In genomic region chr10:99116650-99117615, GRCm38 (mm10) we compare ENCODE assay signal across 18 mouse cellular contexts. TPM values are rescaled to one million over a fixed set of nuclear protein-coding genes. Genes with fewer than 3 reads are reported as not detected.
DNase-seq lines count a peak whose midpoint lies in the region; ATAC-seq and TF ChIP-seq lines count a peak whose summit lies in the region.
"Had no signal": no experiment of that assay in that cellular context is flagged by ENCODE, and none has a peak within 500 bp of the region (broad histone marks: within the 10 kb centered on the region; RNA-seq: fewer than 3 reads in every experiment).

No protein-coding gene starts in this region.

- DNase-seq in kidney, postnatal 0 days (ENCODE audit: low spot score), result peak; percentile 23
- DNase-seq in kidney, postnatal 36 days, result no peak
- peak; percentile 63 for DNase-seq in thymus, postnatal 0 days (ENCODE audit: low spot score)
- DNase-seq in adrenal gland, adult 18-20 months (ENCODE audit: low spot score in 2 of 2), result no peak
- DNase-seq in MN1 (ENCODE audit: low spot score), result no peak
- DNase-seq in heart, adult 8-10 months (ENCODE audit: low spot score), result no peak
- DNase-seq: cerebellum, adult 11 months; right cerebral cortex, postnatal 4 days had no signal

- TF ChIP-seq EP300 in ES-Bruce4 (IDR thresholded peaks at IDR 0.05; ENCODE audit: insufficient read depth, low read depth, low read length), result peak; percentile 88

- no peak overlapping the region for H3K27ac ChIP-seq in kidney, postnatal 0 days
- H3K27ac ChIP-seq in ES-Bruce4 (ENCODE audit: insufficient read depth, low read length), result peak overlapping the region; percentile 54
- peak overlapping the region; percentile 80 for H3K27ac ChIP-seq in intestine, embryonic 16.5 days (ENCODE audit: low read length)
- H3K27ac ChIP-seq: hindbrain, embryonic 12.5 days had no signal

- 57% methylated on average over 16 of the region's 16 CpGs for WGBS in kidney, postnatal 0 days
- WGBS in intestine, embryonic 16.5 days, result 66% methylated on average over 16 of the region's 16 CpGs

- TF ChIP-seq POLR2A in ES-Bruce4 (IDR thresholded peaks at IDR 0.05; ENCODE audit: insufficient read depth, low read length), result no peak

- peaks cover 20% of the 10 kb centered on the region for H3K4me1 ChIP-seq in kidney, postnatal 0 days (replicated peaks; ENCODE audit: insufficient read depth, low read length)
- peaks cover 8% of the 10 kb centered on the region for H3K4me1 ChIP-seq in ES-Bruce4 (ENCODE audit: control insufficient read depth, insufficient read depth, low read length)
- H3K4me1 ChIP-seq in intestine, embryonic 16.5 days (ENCODE audit: control insufficient read depth, insufficient read depth, low read length), result peaks cover 43% of the 10 kb centered on the region

- TF ChIP-seq CTCF in kidney, postnatal 0 days (IDR thresholded peaks at IDR 0.05; ENCODE audit: low read depth), result no peak
- no peak for TF ChIP-seq CTCF in ES-Bruce4 (IDR thresholded peaks at IDR 0.05; ENCODE audit: low read depth, low read length)

- no peaks in the 10 kb centered on the region for H3K36me3 ChIP-seq in kidney, postnatal 0 days (ENCODE audit: insufficient read depth, low read length)
- no peaks in the 10 kb centered on the region for H3K36me3 ChIP-seq in ES-Bruce4 (ENCODE audit: control insufficient read depth, insufficient read depth, low read length, poor library complexity, severe bottlenecking)
- no peaks in the 10 kb centered on the region for H3K36me3 ChIP-seq in intestine, embryonic 16.5 days (ENCODE audit: control insufficient read depth, insufficient read depth, low read length)
- H3K36me3 ChIP-seq: hindbrain, embryonic 12.5 days had no signal

- no peak overlapping the region for H3K4me3 ChIP-seq in kidney, postnatal 0 days (replicated peaks; ENCODE audit: low read depth, low read length)
- H3K4me3 ChIP-seq in ES-Bruce4 (ENCODE audit: low read depth, low read length), result no peak overlapping the region
- H3K4me3 ChIP-seq in intestine, embryonic 16.5 days (ENCODE audit: low read length), result no peak overlapping the region
- H3K4me3 ChIP-seq: erythroblast, embryonic 14.5 days; hindbrain, embryonic 12.5 days had no signal

- no peaks in the 10 kb centered on the region for H3K27me3 ChIP-seq in kidney, postnatal 0 days (ENCODE audit: insufficient read depth, low read length)
- H3K27me3 ChIP-seq in ES-Bruce4 (ENCODE audit: control insufficient read depth, insufficient read depth, low read length, poor library complexity, severe bottlenecking), result no peaks in the 10 kb centered on the region
- H3K27me3 ChIP-seq in intestine, embryonic 16.5 days (replicated peaks; ENCODE audit: control insufficient read depth, insufficient read depth, low read length), result no peaks in the 10 kb centered on the region
- H3K27me3 ChIP-seq: CH12.LX; hindbrain, embryonic 12.5 days had no signal

- no peaks in the 10 kb centered on the region for H3K9me3 ChIP-seq in kidney, postnatal 0 days (replicated peaks; ENCODE audit: low read length)
- no peaks in the 10 kb centered on the region for H3K9me3 ChIP-seq in ES-Bruce4 (replicated peaks; ENCODE audit: control insufficient read depth, insufficient read depth, low read length, poor library complexity, severe bottlenecking)
- H3K9me3 ChIP-seq in intestine, embryonic 16.5 days (ENCODE audit: control insufficient read depth, low read length), result no peaks in the 10 kb centered on the region
- H3K9me3 ChIP-seq: hindbrain, embryonic 12.5 days had no signal

- H3K9ac ChIP-seq in kidney, postnatal 0 days (ENCODE audit: low read depth, low read length), result no peak overlapping the region
- H3K9ac ChIP-seq in ES-Bruce4 (ENCODE audit: low read depth, poor library complexity, severe bottlenecking), result no peak overlapping the region
- no peak overlapping the region for H3K9ac ChIP-seq in intestine, embryonic 16.5 days (ENCODE audit: low read depth, low read length)
- H3K9ac ChIP-seq: hindbrain, embryonic 12.5 days had no signal

- no peak overlapping the region for H3K4me2 ChIP-seq in kidney, postnatal 0 days (ENCODE audit: low read length)
- no peak overlapping the region for H3K4me2 ChIP-seq in intestine, embryonic 16.5 days (ENCODE audit: low read depth, low read length)
- H3K4me2 ChIP-seq: hindbrain, embryonic 12.5 days had no signal

- ATAC-seq in kidney, postnatal 0 days (replicated peaks; ENCODE audit: low FRiP score, low read depth), result no peak
- ATAC-seq in intestine, embryonic 16.5 days, result 0 out of 2 replicates have a peak, but pooled peaks have one; percentile 7

RNA-seq across cellular contexts. Expression of gene Galnt4, which starts 9.0 kb away (rescaled TPM):
- polyA plus RNA-seq in kidney, postnatal 0 days (2015; fragmentation: Nextera tagmentation; extraction: Ambion mirVana), result 9.4 and 9.7 TPM in 2 replicates
- polyA plus RNA-seq in ES-Bruce4 (2011; ENCODE audit: insufficient read depth, insufficient read length, low read depth, missing spikeins), result 1.2 and 1.9 TPM in 2 replicates
- polyA plus RNA-seq in intestine, embryonic 16.5 days (2015; fragmentation: Nextera tagmentation; extraction: Ambion mirVana), result 19.3 and 21.6 TPM in 2 replicates
- polyA plus RNA-seq in thymus, postnatal 0 days (2015; fragmentation: Nextera tagmentation; extraction: Ambion mirVana), result 7.0 and 7.9 TPM in 2 replicates
- 1 to 10 TPM; 4.0 to 6.3 TPM for total RNA-seq in adrenal gland, adult 18-20 months (2021)
- 1 to 10 TPM; 2.5 to 2.9 (median 2.6) TPM for total RNA-seq in heart, adult 8-10 months (2022)

RNA-seq across cellular contexts. Expression of gene Phxr2, which starts 9.2 kb away (rescaled TPM):
- not detected in 2 replicates for polyA plus RNA-seq in kidney, postnatal 0 days (2015; fragmentation: Nextera tagmentation; extraction: Ambion mirVana)
- not detected in 2 replicates for polyA plus RNA-seq in ES-Bruce4 (2011; ENCODE audit: insufficient read depth, insufficient read length, low read depth, missing spikeins)
- not detected in 2 replicates for polyA plus RNA-seq in intestine, embryonic 16.5 days (2015; fragmentation: Nextera tagmentation; extraction: Ambion mirVana)
- 0.43 and 0.50 TPM in 2 replicates for polyA plus RNA-seq in thymus, postnatal 0 days (2015; fragmentation: Nextera tagmentation; extraction: Ambion mirVana)
- not detected for total RNA-seq in adrenal gland, adult 18-20 months (2021)
- total RNA-seq in heart, adult 8-10 months (2022), result not detected
- total RNA-seq: CH12.LX; layer of hippocampus, postnatal 14 days; left cerebral cortex, postnatal 36 days had no signal
- polyA plus RNA-seq: erythroblast, embryonic 14.5 days; heart, embryonic 11.5 days; kidney, embryonic 14.5 days; liver, embryonic 16.5 days had no signal

RNA-seq across cellular contexts. Expression of gene Poc1b, which starts 10.1 kb away (rescaled TPM):
- 14.0 and 15.8 TPM in 2 replicates for polyA plus RNA-seq in kidney, postnatal 0 days (2015; fragmentation: Nextera tagmentation; extraction: Ambion mirVana)
- polyA plus RNA-seq in ES-Bruce4 (2011; ENCODE audit: insufficient read depth, insufficient read length, low read depth, missing spikeins), result 17.8 and 19.3 TPM in 2 replicates
- 20.1 and 20.5 TPM in 2 replicates for polyA plus RNA-seq in intestine, embryonic 16.5 days (2015; fragmentation: Nextera tagmentation; extraction: Ambion mirVana)
- 8.4 and 11.9 TPM in 2 replicates for polyA plus RNA-seq in thymus, postnatal 0 days (2015; fragmentation: Nextera tagmentation; extraction: Ambion mirVana)
- total RNA-seq in adrenal gland, adult 18-20 months (2021), result 10 to 100 TPM in 1 of 2 experiments, 1 to 10 TPM in 1; 9.5 to 12.0 TPM
- 1 to 10 TPM; 5.8 to 8.1 (median 7.2) TPM for total RNA-seq in heart, adult 8-10 months (2022)

Comparison
In these comparisons a context has a peak if more than half of its experiments do, and no peak if none do; other contexts are left out.
1. DNase-seq: peak in kidney, postnatal 0 days (single experiment) and thymus, postnatal 0 days (single experiment); none in kidney, postnatal 36 days (0 of 2), adrenal gland, adult 18-20 months (0 of 2), MN1 (single experiment) and heart, adult 8-10 months (single experiment).